Mouse (Mus musculus) spleen, adult 2 months (tissue): ENCODE measurements at regions not wholly inside any gene's neighbourhood (a gene's known extent, or its start where the extent isn't known, plus 50 kb on each side); places are given as distances from the start of the nearest gene placed in this dataset.

Experiments
- CTCF ChIP-seq: fragments of 200-500 bp; IDR thresholded peaks from 2 replicates; pipeline ENCODE4 v1.5.1; 2011; ENCODE audit warnings: mild to moderate bottlenecking, inconsistent platforms; ENCODE audit not compliant: insufficient read depth, insufficient read length, insufficient replicate concordance; ENCODE audit errors: extremely low read depth
- POLR2A ChIP-seq: fragments of 200-500 bp; IDR thresholded peaks from 2 replicates; pipeline ENCODE4 v1.6.1; 2011; ENCODE audit warnings: low read depth, low read length, inconsistent platforms

DNA sequence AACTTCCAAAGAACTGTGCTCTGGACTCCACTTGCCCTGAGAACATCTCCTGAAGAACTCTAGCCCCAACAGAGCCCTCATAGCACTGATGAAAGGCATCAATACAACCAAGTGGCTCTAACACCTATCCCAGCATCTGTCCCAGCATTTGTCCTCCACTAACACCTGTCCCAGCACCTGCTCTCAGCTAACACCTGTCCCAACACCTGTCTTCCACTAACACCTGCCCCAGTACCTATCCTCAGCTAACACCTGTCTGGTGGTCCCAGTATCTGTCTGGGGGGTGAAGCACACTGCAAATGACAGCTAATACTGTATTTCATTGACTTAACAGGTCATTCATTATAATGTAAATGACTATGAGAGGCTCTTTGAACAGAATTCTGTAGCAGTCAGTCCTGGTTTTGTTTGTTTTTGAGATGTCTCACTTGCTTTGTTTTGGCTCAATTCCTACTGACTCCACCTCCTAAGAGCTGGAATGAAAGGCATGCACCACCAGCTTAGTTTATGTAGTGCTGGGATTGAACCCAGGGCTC lies 54.7 kb upstream of the Car12 start:
- TF ChIP-seq POLR2A (no peak), CTCF (no peak)
